Mouse (Mus musculus) stomach, postnatal 0 days (tissue): ENCODE results near the gene Aadacl3. TPM values are rescaled to one million over a fixed set of nuclear protein-coding genes. Genes with fewer than 3 reads are reported as not detected.

Experiments
- ATAC-seq: fragments of 200-750 bp; cut with Nextera tagmentation; 2 replicates; pipeline ENCODE4 v1.8.0; 2017; ENCODE audit not compliant: low FRiP score, low TSS enrichment
- DNase-seq: peaks from one replicate; pipeline ENCODE4 v3.0.0-alpha.2; 2016; ENCODE audit warnings: low spot score
- H3K27ac ChIP-seq: fragments of 300-500 bp; sonication (generic); replicated peaks from 2 replicates; pipeline ENCODE4 v1.5.1; 2014; ENCODE audit warnings: mild to moderate bottlenecking, control low read depth
- H3K27me3 ChIP-seq: fragments of 300-500 bp; sonication (generic); 2 replicates; pipeline ENCODE4 v1.6.1; 2014; ENCODE audit warnings: low read length; ENCODE audit not compliant: control insufficient read depth, insufficient read depth
- H3K36me3 ChIP-seq: fragments of 300-500 bp; sonication (generic); 2 replicates; pipeline ENCODE4 v1.6.1; 2014; ENCODE audit warnings: low read length, mixed read lengths; ENCODE audit not compliant: control insufficient read depth, insufficient read depth
- H3K4me1 ChIP-seq: fragments of 300-500 bp; sonication (generic); replicated peaks from 2 replicates; pipeline ENCODE4 v1.6.1; 2014; ENCODE audit warnings: antibody characterized with exemption; ENCODE audit not compliant: control insufficient read depth, insufficient read depth
- H3K4me2 ChIP-seq: fragments of 300-500 bp; sonication (generic); replicated peaks from 2 replicates; pipeline ENCODE4 v1.6.1; 2014; ENCODE audit warnings: low read depth, mild to moderate bottlenecking, control low read depth, moderate library complexity
- H3K4me3 ChIP-seq: fragments of 300-500 bp; sonication (generic); 2 replicates; pipeline ENCODE4 v1.5.1; 2014; ENCODE audit warnings: low read depth, low read length, control low read depth
- H3K9ac ChIP-seq: fragments of 300-500 bp; sonication (generic); 2 replicates; pipeline ENCODE4 v1.6.1; 2014; ENCODE audit warnings: mild to moderate bottlenecking, low read length, control low read depth, mixed read lengths
- H3K9me3 ChIP-seq: fragments of 300-500 bp; sonication (generic); 2 replicates; pipeline ENCODE4 v1.6.1; 2016; ENCODE audit warnings: low read length; ENCODE audit not compliant: control insufficient read depth
- CTCF ChIP-seq: IDR thresholded peaks from 2 replicates; pipeline ENCODE4 v1.5.1; 2016; ENCODE audit warnings: antibody characterized with exemption, low read depth, mild to moderate bottlenecking, moderate library complexity
- EP300 ChIP-seq: optimal IDR thresholded peaks from 2 replicates; pipeline ENCODE3; 2016; ENCODE audit warnings: antibody characterized with exemption
- WGBS: fragments of 180-500 bp; shearing (Covaris S2); extraction: QIAGEN DNeasy Blood & Tissue Kit; methylation state at CpG from one replicate; pipeline ENCODE4 v1.1.7; 2014; 5-methylcytosine and 5-hydroxymethylcytosine counted together
- polyA plus RNA-seq: library from polyadenylated mRNA; unstranded; fragments of >200 nt; fragmentation: Nextera tagmentation; extraction: Ambion mirVana; gene quantifications from 2 replicates; pipeline ENCODE4 v1.2.1, GENCODE M21; 2015

Aadacl3 gene
- polyA plus RNA-seq, 1 experiment from 2014 or later = 0.17 TPM

- Histone ChIP-seq H3K4me3 (no peak overlapping the region), H3K9me3 (no peaks in the 10 kb centered on the region), H3K27me3 (no peaks in the 10 kb centered on the region), H3K27ac (no peak overlapping the region), H3K36me3 (no peaks in the 10 kb centered on the region), H3K4me1 (no peaks in the 10 kb centered on the region), H3K4me2 (no peak overlapping the region), H3K9ac (no peak overlapping the region)
- WGBS = 73% methylated on average over 2 of the region's 2 CpGs
- ATAC-seq = no peak
- TF ChIP-seq CTCF (no peak), EP300 (no peak)
- DNase-seq = no peak
Measured at GRCm38 (mm10) chr4:144448546-144448945, 15.0 kb downstream of the Aadacl3 start.

DNA sequence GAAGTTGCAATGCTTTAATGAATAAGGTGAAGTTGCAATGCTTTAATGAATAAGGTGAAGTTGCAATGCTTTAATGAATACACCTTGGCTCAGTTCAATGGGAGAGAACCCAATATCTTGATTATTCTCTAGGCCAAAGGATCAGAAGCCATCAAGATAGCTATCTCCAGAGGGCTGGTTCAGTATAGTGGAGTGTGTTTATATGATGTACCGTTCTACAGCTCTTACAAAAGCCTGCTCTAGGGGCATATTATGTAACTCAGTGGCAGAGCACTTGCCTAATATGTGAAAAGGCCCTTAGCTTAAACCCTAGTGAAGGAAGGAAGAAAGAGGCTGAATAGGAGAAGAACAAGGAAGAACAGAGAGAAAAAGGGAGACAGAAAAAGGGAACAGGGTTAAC is 22.0 kb downstream of the Aadacl3 start:
- 61% methylated on average over 1 of the region's 1 CpGs for WGBS
- H3K4me2 ChIP-seq = no peak overlapping the region
- TF ChIP-seq CTCF (no peak), EP300 (no peak)
- no peaks in the 10 kb centered on the region for H3K4me1 ChIP-seq
- no peak overlapping the region for H3K9ac ChIP-seq
- ATAC-seq (no peak), DNase-seq (no peak)
- no peak overlapping the region for H3K4me3 ChIP-seq
- H3K36me3 ChIP-seq = no peaks in the 10 kb centered on the region
- H3K27ac ChIP-seq = no peak overlapping the region
- no peaks in the 10 kb centered on the region for H3K27me3 ChIP-seq
- H3K9me3 ChIP-seq = no peaks in the 10 kb centered on the region

DNA sequence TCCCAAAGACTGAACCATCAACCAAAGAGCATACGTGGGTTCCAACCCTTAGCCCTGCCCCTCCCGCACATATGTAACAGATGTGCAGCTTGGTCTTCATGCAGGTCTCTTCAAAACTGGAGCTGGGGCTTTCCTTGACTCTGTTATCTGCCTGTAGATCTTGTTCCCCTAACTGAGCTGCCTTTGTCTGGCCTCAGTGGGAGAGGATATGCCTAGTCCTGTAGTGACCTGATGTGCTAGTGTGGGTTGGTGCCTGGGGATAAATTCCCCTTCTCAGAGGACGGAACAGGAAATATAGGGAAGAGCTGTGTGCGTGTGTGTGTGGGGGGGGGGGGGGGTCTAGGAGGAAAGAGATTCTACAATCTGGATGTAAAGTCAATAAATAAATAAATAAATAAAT is 22.5 kb downstream of the Aadacl3 start:
- TF ChIP-seq CTCF (no peak), EP300 (no peak)
- no peaks in the 10 kb centered on the region for H3K36me3 ChIP-seq
- WGBS = 85% methylated on average over 4 of the region's 4 CpGs
- no peak overlapping the region for H3K27ac ChIP-seq
- no peak overlapping the region for H3K9ac ChIP-seq
- no peaks in the 10 kb centered on the region for H3K9me3 ChIP-seq
- no peak overlapping the region for H3K4me2 ChIP-seq
- DNase-seq (no peak), ATAC-seq (no peak)
- no peak overlapping the region for H3K4me3 ChIP-seq
- no peaks in the 10 kb centered on the region for H3K4me1 ChIP-seq
- no peaks in the 10 kb centered on the region for H3K27me3 ChIP-seq

DNA sequence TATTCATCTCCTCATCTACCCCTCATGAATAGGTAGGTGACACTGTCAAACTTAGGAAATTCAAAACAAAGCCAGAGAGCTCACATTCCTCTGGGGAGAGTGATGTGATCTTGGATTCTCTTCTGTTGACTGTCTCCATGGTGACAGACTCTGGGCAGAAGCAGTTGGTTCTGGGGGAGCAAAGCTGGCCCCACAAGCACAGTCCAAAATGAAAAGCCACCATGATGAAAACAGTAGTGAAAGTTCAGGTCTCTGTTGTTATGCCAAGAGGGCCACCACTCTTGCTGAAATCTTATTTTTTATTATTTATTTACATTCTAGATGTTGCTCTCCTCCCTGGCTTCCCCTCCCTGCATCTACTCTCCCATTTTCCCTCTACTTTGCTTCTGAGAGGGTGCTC is 24.9 kb downstream of the Aadacl3 start, which contains the start of gene 1700012P22Rik:
Gene 1700012P22Rik (minus strand): TSS at position 101 of the 400 bp plus-strand sequence.
- H3K27ac ChIP-seq = no peak within 1 kb of the TSS
- TF ChIP-seq CTCF (no peak), EP300 (no peak)
- H3K36me3 ChIP-seq = no peaks in the 10 kb centered on the region
- no peaks in the 10 kb centered on the region for H3K4me1 ChIP-seq
- H3K27me3 ChIP-seq = no peaks in the 10 kb centered on the region
- no peaks in the 10 kb centered on the region for H3K9me3 ChIP-seq
- no peak for DNase-seq
- no peak for ATAC-seq
- no peak within 1 kb of the TSS for H3K9ac ChIP-seq
- no peak within 1 kb of the TSS for H3K4me3 ChIP-seq
- H3K4me2 ChIP-seq = no peak within 1 kb of the TSS

GRCm38 (mm10) chr4:144433216-144433615 is 30.3 kb downstream of the Aadacl3 start:
- H3K27me3 ChIP-seq = no peaks in the 10 kb centered on the region
- WGBS = 90% methylated on average over 5 of the region's 5 CpGs
- H3K4me2 ChIP-seq = no peak overlapping the region

GRCm38 (mm10) chr4:144430723-144431122 is 32.8 kb downstream of the Aadacl3 start:
- no peak overlapping the region for H3K9ac ChIP-seq
- H3K36me3 ChIP-seq = no peaks in the 10 kb centered on the region
- H3K9me3 ChIP-seq = no peaks in the 10 kb centered on the region
- no peaks in the 10 kb centered on the region for H3K4me1 ChIP-seq
- TF ChIP-seq CTCF (no peak), EP300 (no peak)
- 53% methylated on average over 2 of the region's 2 CpGs for WGBS
- ATAC-seq (no peak), DNase-seq (no peak)
- H3K4me2 ChIP-seq = no peak overlapping the region
- H3K27ac ChIP-seq = no peak overlapping the region
- H3K4me3 ChIP-seq = no peak overlapping the region
- no peaks in the 10 kb centered on the region for H3K27me3 ChIP-seq

More at GRCm38 (mm10) chr4:144433216-144433615, 30.3 kb downstream of the Aadacl3 start:
- H3K27ac ChIP-seq = no peak overlapping the region
- H3K4me3 ChIP-seq = no peak overlapping the region
- no peaks in the 10 kb centered on the region for H3K9me3 ChIP-seq
- DNase-seq = no peak
- ATAC-seq = no peak
- TF ChIP-seq EP300 (no peak), CTCF (no peak)
- no peak overlapping the region for H3K9ac ChIP-seq
- no peaks in the 10 kb centered on the region for H3K36me3 ChIP-seq
- H3K4me1 ChIP-seq = no peaks in the 10 kb centered on the region
